Mouse (Mus musculus): ENCODE data around the gene Guk1. TPM values are rescaled to one million over a fixed set of nuclear protein-coding genes. Genes with fewer than 3 reads are reported as not detected.
A peak's percentile ranks its signal among the peaks of the same experiment; 100 is the strongest.
"Not testable (repeated sequence)": the region's sequence is repeated elsewhere in the genome, so short reads cannot be mapped to it uniquely, and the experiment has no call there.

Gene Guk1
- total RNA-seq, 2 experiments from 2014 or later = 62.2 to 68.3 TPM

DNA sequence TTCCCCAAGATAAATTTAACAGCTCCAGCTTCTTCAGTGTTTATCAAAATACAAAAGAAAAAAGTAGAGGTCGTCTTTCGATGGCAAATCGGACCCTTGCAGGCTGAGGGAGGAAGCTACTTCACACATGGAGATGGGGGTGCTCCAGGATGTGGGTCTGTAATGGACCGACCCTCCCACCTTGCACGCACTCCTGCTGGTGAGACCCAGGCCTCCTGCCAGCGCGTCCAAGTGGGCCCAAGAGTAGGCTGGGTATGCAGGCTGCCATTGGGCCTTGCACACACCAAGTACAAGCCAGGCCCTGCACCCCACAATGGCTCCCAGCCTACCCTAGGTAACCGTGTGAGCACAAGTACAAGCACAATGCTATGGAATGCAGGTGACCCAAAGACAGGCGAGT, 19.5 kb upstream of the Guk1 start:
- DNase-seq = not testable (repeated sequence)

DNA sequence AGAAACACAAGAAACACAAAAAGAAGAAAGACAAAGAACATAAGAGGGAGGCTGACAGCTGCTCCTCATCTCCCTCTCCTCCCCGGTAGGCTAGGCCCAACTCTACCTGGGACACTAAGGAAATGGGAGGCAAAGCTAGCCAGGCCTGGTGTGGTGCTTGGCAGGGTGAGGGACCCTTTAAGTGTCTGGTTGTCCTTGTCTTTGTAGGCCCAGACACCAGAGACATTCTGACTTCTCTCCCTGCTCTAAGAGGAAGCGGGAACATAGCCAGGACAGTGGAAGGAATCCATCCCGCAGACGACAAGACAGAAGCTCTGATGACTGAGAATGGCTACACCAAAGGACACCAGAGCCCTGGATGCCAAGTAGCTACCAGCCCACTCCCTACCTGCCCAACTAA, 18.0 kb upstream of the Guk1 start:
- no peak for DNase-seq

DNA sequence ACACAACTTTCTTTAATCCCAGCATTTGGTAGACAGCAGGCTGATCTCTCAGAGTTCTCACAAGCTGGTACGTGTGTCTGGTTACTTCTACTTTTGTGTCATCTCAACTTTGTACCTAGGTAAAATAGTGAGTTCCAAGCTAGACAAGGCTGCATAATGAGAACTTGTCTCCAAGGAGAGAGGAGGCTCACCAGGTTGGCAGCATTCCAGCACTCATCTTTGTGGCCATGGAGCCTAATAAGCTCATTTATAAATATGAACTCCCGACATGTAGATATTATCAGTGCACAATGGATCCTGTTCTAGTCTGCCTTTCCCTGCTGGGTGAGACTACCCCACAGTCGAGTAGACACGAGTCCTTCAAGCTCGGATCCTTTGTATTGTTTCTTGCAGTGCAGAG, 17.6 kb upstream of the Guk1 start:
- DNase-seq = peak in 1 of 2 experiments; percentile 39

DNA sequence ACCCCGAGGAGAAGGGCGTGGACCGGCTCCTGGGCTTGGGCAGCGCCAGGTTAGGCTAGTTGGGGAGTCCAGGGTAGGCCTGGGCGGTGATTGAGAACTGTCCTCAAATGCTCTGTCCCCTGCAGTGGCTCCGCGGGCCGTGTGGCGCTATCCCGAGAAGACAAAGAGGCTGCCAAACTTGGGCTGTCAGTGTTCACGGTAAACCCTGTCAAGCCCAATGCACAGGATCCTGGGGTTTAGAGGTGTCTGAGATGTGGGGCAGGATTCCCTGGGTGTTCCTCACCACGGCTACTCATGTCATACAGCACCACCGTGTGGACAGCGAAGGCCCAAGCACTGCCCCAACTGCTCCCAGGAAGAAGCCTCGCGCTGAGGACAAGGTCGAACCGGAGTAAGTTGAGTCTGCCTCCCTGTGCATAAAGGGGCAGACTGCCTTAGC, 17.0 kb upstream of the Guk1 start:
- peak; percentile 85 for DNase-seq

DNA sequence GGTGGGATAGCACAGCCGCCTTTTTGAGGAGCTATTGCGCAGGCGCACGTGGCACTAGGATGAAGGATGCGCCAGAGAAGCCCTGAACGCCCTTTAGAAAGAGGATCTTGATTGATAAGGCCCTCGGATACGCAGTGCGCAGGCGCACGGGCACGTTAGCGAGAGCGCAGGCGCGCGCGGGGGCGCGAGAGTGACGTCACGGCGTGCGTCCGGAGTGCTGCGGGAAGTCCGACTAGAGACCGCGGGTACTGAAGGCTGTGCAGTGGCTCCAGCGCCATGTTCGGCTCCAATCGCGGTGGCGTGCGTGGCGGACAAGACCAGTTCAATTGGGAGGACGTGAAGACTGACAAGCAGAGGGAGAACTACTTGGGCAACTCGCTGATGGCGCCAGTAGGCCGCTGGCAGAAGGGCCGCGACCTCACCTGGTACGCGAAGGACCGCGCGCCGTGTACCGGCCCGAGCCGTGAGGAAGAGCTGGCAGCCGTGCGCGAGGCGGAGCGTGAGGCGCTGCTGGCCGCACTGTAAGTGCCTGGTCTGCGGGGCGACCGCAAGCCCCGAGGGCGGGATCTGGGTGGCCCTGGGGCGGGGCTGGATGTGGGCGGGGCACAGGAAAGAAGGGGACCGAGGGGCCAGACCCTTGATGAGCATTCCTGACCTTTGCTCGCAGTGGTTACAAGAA, 16.3 kb upstream of the Guk1 start, which contains the start of gene 2310033P09Rik:
2310033P09Rik (plus strand) TSS at position 169 of the 679 bp plus-strand sequence.
- peak; percentile 93 for DNase-seq

GRCm38 (mm10) chr11:59202081-59202995, 10.3 kb upstream of the Guk1 start, which contains the start of gene Mrpl55:
Gene Mrpl55, plus strand, starts transcription at chr11:59202486.
- peak; percentile 96 to 98 for DNase-seq

GRCm38 (mm10) chr11:59201216-59202002, 9.4 kb upstream of the Guk1 start:
- no peak for DNase-seq

DNA sequence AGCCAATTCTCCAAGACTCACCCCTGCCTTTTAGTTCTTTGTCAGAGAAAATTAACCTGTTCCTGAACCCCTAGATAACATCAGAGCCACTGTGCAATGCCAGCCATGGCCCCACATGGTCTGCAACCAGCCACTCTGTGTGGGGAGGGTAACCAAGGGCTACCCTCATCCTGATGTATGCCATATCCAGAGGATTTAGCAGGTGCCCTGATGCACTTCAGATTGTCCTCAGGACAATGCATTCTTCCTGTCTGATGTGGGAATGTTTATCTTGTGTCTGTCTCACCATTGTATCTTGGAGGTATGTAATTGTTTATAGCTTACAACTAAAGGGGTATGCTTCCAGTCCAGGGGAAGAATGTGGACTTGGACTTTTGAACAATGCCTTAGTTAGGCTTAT, 4.2 kb upstream of the Guk1 start:
- no peak for DNase-seq

- peak; percentile 94 to 95 for DNase-seq
Measured at GRCm38 (mm10) chr11:59191231-59192058, 567 bp downstream of the Guk1 start.

DNA sequence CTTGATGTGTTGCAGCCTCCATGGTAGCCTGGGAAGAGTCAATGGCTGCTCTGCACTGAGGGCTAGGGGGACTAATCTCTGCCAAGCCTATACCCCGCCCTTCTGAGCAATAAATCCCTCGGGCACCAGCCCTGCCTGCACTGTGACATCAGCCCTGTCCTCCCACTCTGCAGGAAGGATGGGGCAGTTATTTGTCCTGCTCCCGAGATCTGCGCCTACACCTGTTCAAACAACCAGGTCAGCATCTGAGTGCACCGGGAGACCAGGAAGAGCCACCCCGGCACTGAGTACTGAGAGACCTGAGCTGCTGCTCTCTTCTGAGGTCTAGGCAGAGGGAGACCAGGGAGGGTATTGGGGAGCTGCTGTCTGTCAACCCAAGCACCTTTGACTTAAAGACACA, 4.3 kb downstream of the Guk1 start:
- DNase-seq = no peak

DNA sequence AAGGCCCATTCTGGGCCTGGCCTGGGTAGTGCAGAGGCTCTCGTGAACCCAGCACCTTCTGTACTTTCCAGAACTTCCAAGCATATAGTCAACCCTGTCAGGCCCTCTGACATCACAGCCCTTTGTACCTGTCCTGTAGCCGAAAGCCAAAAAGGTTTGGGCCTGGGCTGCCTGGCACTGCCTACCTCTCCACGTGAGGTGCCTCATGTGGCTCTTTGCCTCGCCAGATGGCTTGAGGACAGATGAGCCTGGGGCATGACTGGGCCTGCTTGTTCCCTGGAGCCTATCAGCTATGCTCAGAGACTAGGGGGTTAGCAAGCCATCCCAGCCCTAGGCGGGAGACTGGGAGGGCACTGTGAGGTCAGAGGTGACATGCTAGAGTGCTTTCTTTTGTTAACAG, 6.5 kb downstream of the Guk1 start:
- DNase-seq = no peak

GRCm38 (mm10) chr11:59183821-59184220, 8.2 kb downstream of the Guk1 start:
- peak; percentile 60 to 78 for DNase-seq

DNA sequence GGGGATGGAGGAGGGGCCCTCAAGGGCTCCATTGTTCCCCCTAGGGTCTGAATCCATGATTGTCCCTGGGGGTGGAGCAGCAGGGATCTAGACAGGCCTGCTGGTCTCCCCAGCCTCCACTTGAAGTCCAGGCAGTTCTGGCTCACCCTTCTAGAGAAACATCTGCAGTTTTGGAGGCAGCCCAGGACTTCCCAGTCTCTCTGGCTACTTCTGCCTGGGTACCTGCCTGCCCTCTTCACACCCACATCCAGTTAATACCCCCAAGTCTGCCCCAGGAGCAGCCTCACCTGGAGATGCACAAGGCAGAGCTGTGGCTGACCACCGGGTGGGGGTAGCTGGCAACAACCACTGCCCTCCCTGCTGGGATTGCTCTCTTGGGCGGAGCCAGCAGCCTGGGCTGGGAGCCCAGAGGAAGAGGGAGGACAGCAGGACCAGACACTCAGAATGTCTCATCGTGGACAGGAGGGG, 9.1 kb downstream of the Guk1 start, which contains the start of gene Gjc2:
Gjc2 (minus strand) TSS at position 350 of the 468 bp plus-strand sequence.
- peak; percentile 78 to 86 for DNase-seq

DNA sequence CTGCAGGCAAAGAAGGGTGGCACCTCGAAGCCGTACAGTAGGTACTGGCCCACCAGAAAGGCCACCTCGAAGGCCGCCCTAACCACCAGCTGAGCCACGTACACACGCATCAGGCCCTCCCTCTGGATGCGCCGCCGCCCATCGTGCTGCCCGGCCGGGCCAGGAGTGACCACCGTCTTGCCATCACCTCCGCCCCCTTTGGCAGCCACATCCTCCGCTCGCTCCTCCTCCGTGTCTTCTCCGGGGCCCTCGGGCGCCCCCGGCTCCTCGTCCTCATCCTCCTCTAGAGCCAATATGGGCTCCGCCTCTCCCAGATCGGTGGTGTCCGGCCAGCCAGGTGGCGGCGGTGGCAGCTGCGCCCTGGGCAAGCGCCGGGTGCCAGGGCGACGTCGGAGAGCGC, 15.1 kb downstream of the Guk1 start:
- DNase-seq = no peak

DNA sequence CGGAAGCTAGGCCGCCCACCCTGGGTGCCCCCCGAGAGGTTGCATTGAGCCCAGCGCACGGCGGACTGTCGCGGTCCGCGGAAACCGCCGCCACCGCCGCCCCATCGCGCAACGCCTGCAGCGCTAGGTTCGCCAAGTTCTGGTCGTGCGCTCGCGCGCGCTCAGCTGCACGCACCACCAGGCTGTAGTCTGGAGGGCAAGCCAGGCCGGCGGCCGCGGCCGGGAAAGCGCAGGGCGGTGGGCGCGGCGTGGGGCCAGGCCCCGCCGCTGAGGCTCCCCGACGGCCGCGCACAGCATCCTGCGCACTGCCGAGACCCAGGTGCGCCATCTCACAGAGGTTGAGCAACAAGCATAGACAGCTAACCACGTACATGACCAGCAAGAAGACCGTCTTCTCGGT, 15.5 kb downstream of the Guk1 start:
- no peak for DNase-seq

GRCm38 (mm10) chr11:59174189-59174838, 17.7 kb downstream of the Guk1 start:
- no peak for DNase-seq

DNA sequence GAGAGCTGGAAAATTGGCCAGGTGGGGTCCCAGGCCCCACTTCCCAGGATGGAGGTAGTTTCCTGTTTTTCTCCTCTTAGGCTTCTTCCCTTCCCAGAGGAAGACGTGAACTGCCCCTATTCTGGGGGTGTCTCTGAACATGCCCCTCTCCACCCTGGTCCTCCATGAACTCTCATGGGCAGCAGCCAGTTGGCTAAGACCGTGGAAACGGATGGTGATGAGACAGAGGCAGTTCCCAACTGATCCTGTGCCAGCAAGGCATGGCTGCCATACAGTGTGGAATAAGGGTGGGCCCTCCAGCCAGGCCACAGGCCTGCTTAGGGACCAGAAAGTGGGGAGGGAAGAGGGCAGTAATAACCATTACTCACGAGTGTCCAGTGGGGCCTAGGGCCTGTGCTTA, 21.5 kb downstream of the Guk1 start:
- no peak for DNase-seq

- DNase-seq = no peak
Measured at GRCm38 (mm10) chr11:59169807-59170206, 22.2 kb downstream of the Guk1 start.

DNA sequence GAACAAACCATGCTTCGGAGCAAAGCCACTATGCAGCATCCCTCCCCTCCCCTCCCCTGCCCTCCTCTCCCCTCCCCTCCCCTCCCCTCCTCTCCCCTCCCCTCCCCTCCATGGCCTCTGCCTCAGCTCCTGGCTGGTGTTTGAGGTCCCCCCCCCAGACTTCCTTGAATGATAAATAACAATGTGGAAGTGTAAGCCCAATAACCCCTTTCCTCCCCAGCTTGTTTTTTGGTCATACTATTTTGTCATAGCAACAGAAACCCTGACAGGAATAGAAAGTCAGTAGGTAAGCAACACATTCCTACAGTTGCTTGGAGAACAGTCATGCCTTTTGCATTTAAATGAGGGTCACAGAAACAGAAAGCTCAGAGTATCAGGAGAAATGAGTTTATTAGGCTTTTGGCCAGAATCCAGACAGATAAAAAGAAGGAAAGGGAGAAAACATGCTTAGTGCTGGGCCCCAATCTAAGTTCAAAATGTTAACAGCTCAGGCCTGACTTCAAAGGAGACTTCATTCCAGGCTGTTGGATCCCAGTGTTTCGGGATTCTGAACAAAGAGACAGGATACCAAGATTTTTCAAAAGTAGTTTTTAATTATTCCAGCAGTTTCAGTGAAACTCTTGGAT, 26.3 kb downstream of the Guk1 start:
- DNase-seq = no peak

GRCm38 (mm10) chr11:59164384-59164783, 27.6 kb downstream of the Guk1 start:
- no peak for DNase-seq

Data from adrenal gland, postnatal 36 days (tissue).